Mouse (Mus musculus) heart, adult 2 months (tissue): ENCODE data around the gene Cdc34b. TPM values are rescaled to one million over a fixed set of nuclear protein-coding genes. Genes with fewer than 3 reads are reported as not detected.
A peak's percentile ranks its signal among the peaks of the same experiment; 100 is the strongest.

Source experiments
- DNase-seq, 2 experiments: peaks; one replicate each; pipeline ENCODE4 v3.0.0; 2021
- H3K27ac ChIP-seq: fragments of 200-600 bp; 2 replicates; pipeline ENCODE4 v1.8.1; 2022
- H3K27me3 ChIP-seq: fragments of 200-500 bp; 2 replicates; pipeline ENCODE4 v1.6.1; 2012; ENCODE audit warnings: mild to moderate bottlenecking, low read length, inconsistent platforms, mixed read lengths; ENCODE audit not compliant: control insufficient read depth, insufficient read depth
- H3K36me3 ChIP-seq: fragments of 200-500 bp; 2 replicates; pipeline ENCODE4 v1.6.1; 2012; ENCODE audit warnings: low read length, inconsistent platforms; ENCODE audit not compliant: control insufficient read depth, insufficient read depth
- H3K4me1 ChIP-seq: fragments of 200-500 bp; 2 replicates; pipeline ENCODE4 v1.6.1; 2011; ENCODE audit warnings: low read length; ENCODE audit not compliant: control insufficient read depth, insufficient read depth
- H3K4me3 ChIP-seq: fragments of 200-600 bp; 2 replicates; pipeline ENCODE4 v1.8.1; 2022
- H3K79me2 ChIP-seq: fragments of 200-500 bp; replicated peaks from 2 replicates; pipeline ENCODE4 v1.6.1; 2012; ENCODE audit warnings: mild to moderate bottlenecking, inconsistent platforms, low read length, moderate library complexity, mixed read lengths; ENCODE audit not compliant: control insufficient read depth, insufficient read depth
- H3K9ac ChIP-seq: fragments of 200-500 bp; 2 replicates; pipeline ENCODE4 v1.6.1; 2012; ENCODE audit warnings: low read depth, mild to moderate bottlenecking, control low read depth, inconsistent platforms, low read length, mixed read lengths
- CTCF ChIP-seq: fragments of 200-600 bp; IDR thresholded peaks from 2 replicates; pipeline ENCODE4 v1.8.1; 2022; ENCODE audit warnings: antibody characterized with exemption, mild to moderate bottlenecking, moderate library complexity
- EP300 ChIP-seq: fragments of 200-500 bp; IDR thresholded peaks from 2 replicates; pipeline ENCODE4 v1.6.1; 2011; ENCODE audit warnings: low read depth, low read length, control low read depth; ENCODE audit not compliant: insufficient read depth
- POLR2A ChIP-seq: fragments of 200-500 bp; IDR thresholded peaks from 2 replicates; pipeline ENCODE4 v1.6.1; 2011; ENCODE audit warnings: mild to moderate bottlenecking, low read depth, low read length, control low read depth; ENCODE audit not compliant: insufficient read depth
- WGBS: fragments of 180-500 bp; shearing (Covaris S2); methylation state at CpG from one replicate; pipeline ENCODE4 v1.1.7; 2018; 5-methylcytosine and 5-hydroxymethylcytosine counted together
- intact Hi-C: fragments of 180-260 bp; cut with DNase I; formaldehyde crosslinking; loops from one replicate; pipeline ENCODE4 v1.15.1; 2025
- polyA plus RNA-seq: library from polyadenylated mRNA; depleted of rRNA; stranded (reverse); fragments of >200 nt; gene quantifications from 2 replicates; pipeline ENCODE4 v1.2.3, GENCODE M21; 2012
- total RNA-seq, 2 experiments: library from RNA; stranded (reverse); gene quantifications; 2 replicates each; pipeline ENCODE4 v1.2.3; 2021

Gene Cdc34b
- total and polyA plus RNA-seq, 3 experiments, result 0.12 to 1.0 (median 0.97) TPM

DNA sequence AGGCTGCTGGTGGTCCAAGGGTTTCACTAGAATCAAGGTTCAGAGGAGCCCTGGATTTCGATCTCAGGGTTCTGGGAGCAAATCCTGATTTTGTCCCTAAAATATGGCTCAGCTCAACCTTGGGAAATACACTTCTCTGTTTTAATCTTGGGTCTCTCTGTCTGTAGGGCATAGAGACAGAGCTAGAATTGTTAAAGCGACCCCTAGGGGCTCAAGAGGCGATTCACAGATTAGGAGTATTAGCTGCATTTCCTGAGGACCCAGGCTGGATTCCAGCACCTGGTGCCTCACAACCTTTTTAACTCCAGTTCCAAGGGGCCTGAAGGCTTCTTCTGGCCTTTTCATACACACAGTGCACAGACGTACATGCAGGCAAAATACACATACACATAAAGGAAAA lies 12.0 kb upstream of the Cdc34b start:
- Histone ChIP-seq H3K36me3 (no peaks in the 10 kb centered on the region), H3K9ac (no peak overlapping the region), H3K4me1 (no peaks in the 10 kb centered on the region), H3K79me2 (no peaks in the 10 kb centered on the region), H3K27ac (no peak overlapping the region), H3K4me3 (no peak overlapping the region), H3K27me3 (no peaks in the 10 kb centered on the region)
- DNase-seq, result no peak
- intact Hi-C loops, result no loop called here
- 0 out of 2 replicates have a peak, but pooled peaks have one; percentile 10 for TF ChIP-seq CTCF
- TF ChIP-seq EP300, result no peak
- 35% methylated on average over 4 of the region's 4 CpGs for WGBS

DNA sequence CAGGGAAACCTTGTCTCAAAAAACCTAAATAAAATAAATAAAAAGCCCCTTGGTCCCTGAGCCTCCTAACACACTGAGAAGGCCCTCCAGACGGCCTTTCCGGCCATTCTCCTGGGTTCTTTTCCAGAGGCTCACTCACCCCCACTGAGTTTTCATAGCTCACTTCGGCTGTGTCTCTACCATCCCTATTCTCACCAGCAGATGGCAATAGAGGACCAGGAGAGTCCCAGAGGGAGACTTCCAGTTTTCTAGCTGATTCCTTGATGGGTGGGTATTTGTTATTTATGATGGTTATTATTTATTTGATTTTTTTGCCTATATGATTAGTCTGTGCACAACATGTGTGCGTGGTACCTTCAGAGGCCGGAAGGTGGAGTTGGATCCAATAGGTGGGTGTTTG lies 11.3 kb upstream of the Cdc34b start:
- intact Hi-C loops, result loop anchor here (1.0 kb wide), 1 partner anchor 206 kb away; the partner anchor contains the start of gene Col1a1
- H3K4me3 ChIP-seq, result no peak overlapping the region

DNA sequence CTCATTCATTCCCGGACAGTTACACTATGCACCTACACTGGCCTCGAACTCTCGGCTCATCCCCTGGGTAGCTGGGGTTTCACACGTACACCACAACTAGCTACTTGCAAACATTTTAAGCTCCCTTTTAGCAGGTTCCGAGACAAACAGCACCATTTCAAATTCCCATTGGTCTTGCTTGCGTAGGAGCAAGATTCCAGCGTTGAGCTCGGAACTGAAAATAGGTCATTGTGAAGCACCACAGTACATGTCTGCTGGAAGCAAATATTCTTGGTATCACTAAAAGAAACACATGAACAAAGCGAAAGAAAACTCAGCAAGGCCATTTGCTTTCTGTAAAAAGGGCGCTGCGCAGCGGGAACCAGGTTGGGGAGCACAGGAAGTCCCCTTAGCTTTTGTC lies 10.4 kb upstream of the Cdc34b start:
- DNase-seq, result no peak
- Histone ChIP-seq H3K79me2 (no peaks in the 10 kb centered on the region), H3K4me3 (no peak overlapping the region), H3K9ac (no peak overlapping the region), H3K27me3 (no peaks in the 10 kb centered on the region), H3K27ac (no peak overlapping the region), H3K4me1 (no peaks in the 10 kb centered on the region), H3K36me3 (no peaks in the 10 kb centered on the region)
- no peak for TF ChIP-seq POLR2A
- TF ChIP-seq EP300, result no peak
- no peak for TF ChIP-seq CTCF
- intact Hi-C loops, result loop anchor here (1.0 kb wide), 1 partner anchor 55 kb away; no protein-coding TSS in a partner anchor
- WGBS, result 72% methylated on average over 12 of the region's 12 CpGs

More for the DNA sequence above, 11.3 kb upstream of the Cdc34b start:
- peak; percentile 48 to 65 for DNase-seq
- Histone ChIP-seq H3K79me2 (no peaks in the 10 kb centered on the region), H3K27me3 (no peaks in the 10 kb centered on the region), H3K27ac (no peak overlapping the region), H3K9ac (no peak overlapping the region), H3K4me1 (no peaks in the 10 kb centered on the region), H3K36me3 (no peaks in the 10 kb centered on the region)
- 24% methylated on average over 5 of the region's 5 CpGs for WGBS
- TF ChIP-seq EP300 (no peak), CTCF (peak; percentile 94)

DNA sequence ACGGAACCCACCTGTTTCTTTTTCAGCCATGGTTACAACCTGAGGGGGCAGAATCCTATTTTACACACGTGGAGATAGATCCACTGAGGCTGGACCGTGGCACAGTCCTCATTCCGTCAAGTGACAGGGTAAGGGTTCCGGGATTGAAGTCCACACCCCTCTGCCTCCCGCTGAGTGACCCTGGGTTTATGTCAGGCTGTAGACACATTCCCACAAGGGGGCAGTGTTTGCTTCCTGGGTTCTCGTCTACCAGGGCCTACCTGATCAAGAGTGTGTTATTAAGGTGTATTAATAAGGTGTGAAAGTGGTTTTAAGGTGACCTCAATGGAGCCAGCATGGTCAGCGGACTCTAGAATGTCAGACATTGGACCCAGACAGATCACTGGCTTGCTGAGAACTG lies 8.8 kb upstream of the Cdc34b start:
- WGBS, result 38% methylated on average over 8 of the region's 8 CpGs
- no peak for DNase-seq
- TF ChIP-seq POLR2A, result no peak
- peak; percentile 49 for TF ChIP-seq CTCF
- TF ChIP-seq EP300, result no peak

DNA sequence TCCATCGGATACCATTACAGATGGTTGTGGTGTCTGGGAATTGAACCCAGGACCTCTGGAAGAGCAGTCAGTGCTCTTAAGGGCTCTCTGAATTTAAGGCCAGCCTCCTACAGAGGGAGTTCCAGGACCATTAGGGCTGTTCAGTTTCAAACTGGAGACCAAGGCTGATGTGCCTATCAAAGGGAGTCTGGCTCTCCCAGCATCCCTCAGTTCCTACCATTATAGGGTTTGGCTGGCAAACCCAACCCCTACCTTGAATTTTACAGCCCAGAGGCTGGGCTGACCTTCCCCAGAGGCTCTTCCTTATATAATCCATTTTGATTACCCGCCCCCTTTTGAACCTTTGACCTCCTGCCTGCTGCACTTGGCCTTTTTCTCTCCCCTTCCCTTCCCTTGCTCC lies 5.8 kb upstream of the Cdc34b start:
- TF ChIP-seq POLR2A (no peak), EP300 (no peak), CTCF (no peak)
- DNase-seq, result no peak
- Histone ChIP-seq H3K4me1 (no peaks in the 10 kb centered on the region), H3K36me3 (no peaks in the 10 kb centered on the region), H3K4me3 (no peak overlapping the region), H3K79me2 (no peaks in the 10 kb centered on the region), H3K27ac (no peak overlapping the region), H3K27me3 (no peaks in the 10 kb centered on the region), H3K9ac (no peak overlapping the region)
- 73% methylated on average over 2 of the region's 2 CpGs for WGBS
- intact Hi-C loops, result no loop called here

More for the DNA sequence above, 8.8 kb upstream of the Cdc34b start:
- H3K27me3 ChIP-seq, result no peaks in the 10 kb centered on the region
- no peaks in the 10 kb centered on the region for H3K4me1 ChIP-seq
- intact Hi-C loops, result no loop called here
- no peaks in the 10 kb centered on the region for H3K36me3 ChIP-seq
- no peak overlapping the region for H3K4me3 ChIP-seq
- H3K79me2 ChIP-seq, result no peaks in the 10 kb centered on the region
- H3K9ac ChIP-seq, result no peak overlapping the region
- H3K27ac ChIP-seq, result no peak overlapping the region

DNA sequence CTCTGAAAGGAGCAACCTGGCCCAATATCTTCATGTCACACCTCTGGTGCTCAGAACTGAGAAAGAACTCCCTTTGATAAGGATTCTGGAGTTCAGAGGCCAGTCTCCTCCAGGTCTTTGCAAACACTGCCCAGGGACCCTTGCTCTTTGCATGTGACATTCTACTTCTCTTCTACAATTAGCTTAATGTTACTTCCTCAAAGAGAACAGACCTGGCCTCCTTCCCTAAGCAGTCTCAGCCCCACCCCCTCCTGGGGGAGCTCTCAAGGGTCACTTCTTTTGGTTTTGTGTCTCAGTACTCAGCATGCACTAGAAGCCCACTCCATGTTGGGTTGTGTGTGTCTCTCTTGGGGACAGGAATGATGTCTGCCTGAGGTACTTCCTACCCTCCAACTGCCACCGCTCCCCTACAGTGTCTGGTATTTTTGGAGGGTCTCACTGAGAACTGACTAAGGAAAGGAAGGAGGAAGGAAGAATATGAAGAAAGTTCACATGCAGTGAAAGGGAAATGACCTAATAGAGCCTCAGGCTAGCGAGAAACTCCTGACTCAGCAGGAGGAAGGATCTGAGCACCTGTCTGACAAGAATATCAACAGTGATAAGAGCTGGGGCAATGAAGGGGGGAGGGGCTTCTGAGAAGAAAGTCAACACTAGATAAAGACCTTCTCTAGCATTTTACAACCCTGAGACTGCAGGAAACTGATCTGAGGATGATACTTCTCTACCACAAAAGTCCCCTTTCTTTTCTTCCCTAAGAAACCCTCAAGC lies 11.5 kb downstream of the Cdc34b start:
- 0 out of 2 replicates have a peak, but pooled peaks cover 1% of the 10 kb centered on the region for H3K27me3 ChIP-seq
- H3K79me2 ChIP-seq, result no peaks in the 10 kb centered on the region
- H3K27ac ChIP-seq, result no peak overlapping the region
- H3K9ac ChIP-seq, result no peak overlapping the region
- WGBS, result 20% methylated on average over 2 of the region's 2 CpGs
- intact Hi-C loops, result no loop called here
- no peak overlapping the region for H3K4me3 ChIP-seq
- H3K4me1 ChIP-seq, result no peaks in the 10 kb centered on the region
- DNase-seq, result no peak
- TF ChIP-seq POLR2A, result no peak
- no peak for TF ChIP-seq EP300
- TF ChIP-seq CTCF, result no peak
- H3K36me3 ChIP-seq, result no peaks in the 10 kb centered on the region
